Mouse (Mus musculus) thymus, postnatal 10 days (tissue): ENCODE data around the gene Rtp3.

Experiments used
- DNase-seq, 2 experiments: peaks; one replicate each; pipeline ENCODE4 v3.0.0; 2021; ENCODE audit warnings: low spot score in 2 of 2

Rtp3 gene

DNA sequence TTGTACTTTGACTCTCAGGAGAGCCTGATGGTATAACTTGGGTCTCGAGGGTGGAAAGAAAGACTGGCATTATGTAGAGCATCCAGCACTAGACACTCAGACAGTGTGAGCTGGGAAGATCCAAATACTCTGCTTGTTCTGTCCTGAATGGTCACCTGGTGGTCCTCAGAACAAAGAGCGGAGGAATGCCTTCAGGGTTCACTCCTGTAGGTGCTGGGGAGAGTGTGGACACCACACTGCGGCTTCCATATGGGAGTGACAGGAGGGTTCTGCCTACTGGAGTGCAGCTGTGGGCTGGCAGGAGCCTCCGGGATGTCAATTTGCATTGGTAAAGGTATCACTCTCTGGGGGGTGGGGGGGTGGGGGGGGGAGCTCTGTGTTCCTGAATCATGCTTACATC is 8.0 kb downstream of the Rtp3 start:
- DNase-seq, result no peak

DNA sequence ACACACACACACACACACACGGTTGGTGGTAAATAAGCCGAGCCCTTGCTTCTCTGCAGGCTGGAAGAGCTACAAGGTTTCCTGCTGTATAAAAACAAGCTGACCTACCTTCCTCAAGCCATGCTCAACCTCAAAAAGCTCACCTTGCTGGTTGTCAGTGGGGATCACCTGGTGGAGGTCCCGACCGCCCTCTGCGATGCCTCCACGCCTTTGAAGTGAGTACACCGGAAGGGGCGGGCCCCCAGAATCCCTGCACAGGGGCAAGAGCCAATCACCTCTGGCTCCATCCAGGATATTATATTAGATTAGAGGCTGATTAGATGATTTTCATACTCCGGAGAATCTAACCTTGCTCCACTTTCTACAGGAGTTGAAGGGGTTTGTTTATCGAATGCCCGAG is 11.0 kb downstream of the Rtp3 start:
- DNase-seq, result no peak

DNA sequence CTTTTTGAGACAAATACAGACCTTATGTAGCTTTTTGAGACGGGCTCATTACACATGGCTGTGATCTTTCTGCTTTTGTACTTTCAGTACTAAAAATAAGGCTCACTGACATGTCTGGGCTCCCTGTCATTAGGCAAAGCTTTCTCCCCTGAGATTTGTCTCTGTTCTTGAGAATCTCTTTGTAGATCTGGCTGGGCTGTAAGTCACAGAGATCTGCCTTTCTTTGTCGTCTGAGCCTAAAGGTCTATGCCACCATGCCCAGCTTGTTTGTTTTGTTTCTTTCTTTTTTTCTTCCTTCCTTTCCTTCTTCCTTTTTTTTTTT is 24.5 kb downstream of the Rtp3 start:
- DNase-seq, result no peak

DNA sequence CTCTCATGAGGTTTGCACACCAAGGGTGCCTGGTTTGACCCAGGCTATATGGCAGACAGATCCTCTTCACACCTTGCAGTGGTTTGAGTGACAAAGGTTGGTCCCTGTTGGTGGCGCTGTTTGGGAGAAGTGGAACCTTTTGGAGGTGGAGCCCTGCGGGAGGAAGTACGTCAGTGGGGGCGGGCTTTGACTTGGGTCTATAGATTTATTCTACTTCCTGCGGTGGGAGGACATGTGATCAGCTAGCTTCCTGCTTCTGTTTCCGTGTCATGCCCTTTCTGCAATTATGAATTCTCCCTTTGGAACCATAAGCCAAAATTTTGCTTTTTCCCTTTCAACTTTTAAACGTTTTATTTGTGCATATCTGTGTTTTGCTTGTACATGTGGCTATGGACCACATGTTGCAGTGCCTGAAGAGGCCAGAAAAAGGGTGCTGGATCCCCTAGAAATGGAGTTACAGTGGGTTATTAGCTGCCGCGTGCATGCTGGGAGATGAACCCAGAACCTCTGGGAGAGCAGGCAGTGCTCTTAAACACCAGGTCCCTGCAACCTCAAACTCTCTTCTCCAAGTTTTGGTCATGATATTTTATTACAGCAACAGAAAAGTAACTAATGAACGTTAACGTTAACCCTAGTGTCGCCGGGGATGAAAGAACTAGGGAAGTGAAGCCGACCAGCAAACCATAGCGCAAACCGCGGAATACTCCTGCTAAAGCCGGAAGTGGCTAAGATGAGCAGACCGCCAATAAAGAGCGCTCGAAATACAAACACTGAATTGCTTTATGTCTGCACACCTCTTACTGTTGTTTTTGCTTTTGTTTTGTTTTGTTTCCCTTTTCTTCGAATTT is 25.1 kb downstream of the Rtp3 start:
- peak in 1 of 2 experiments; percentile 44 for DNase-seq

DNA sequence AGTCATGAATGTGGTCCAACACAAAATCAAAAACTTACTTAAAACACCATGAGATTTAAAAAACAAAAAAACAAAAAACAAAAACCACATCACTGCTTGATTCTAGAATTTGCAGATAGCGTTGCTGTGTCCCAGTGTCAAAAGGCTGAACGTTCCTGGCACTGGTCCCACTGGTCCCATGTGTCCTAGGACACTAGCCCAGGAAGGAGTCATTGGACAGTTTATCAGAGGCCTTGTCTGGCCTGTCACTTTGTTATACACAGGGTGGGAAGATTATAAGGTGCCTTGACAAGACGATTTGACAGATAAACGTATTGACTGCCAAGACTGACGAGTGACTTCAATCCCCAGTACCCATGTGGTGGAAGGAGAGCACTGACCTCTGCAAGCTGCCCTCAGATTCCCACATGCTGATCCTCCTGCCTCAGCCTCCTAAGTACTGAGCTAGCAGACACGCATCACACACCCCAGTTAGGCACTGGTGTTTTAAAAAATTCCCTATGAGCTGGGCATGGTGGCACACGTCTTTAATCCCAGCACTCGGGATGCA is 26.7 kb downstream of the Rtp3 start:
- DNase-seq, result no peak

DNA sequence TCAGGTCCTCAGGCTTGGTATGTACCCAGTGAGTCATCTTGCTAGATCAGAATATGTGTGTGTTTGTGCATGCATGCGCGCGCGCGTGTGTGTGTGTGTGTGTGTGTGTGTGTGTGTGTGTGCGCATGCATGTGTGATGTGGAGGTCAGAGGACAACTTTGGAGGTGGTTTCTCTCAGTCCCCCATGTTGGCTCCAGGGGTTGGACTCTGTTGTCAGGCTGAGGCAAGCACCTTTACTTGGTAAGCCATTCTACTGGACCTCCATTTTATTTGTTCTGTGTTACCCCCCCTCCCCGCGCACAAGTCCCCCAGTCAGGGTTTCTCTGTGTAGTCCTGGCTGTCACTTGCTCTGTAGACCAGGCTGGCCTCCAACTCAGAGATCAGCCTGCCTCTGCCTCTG is 29.0 kb downstream of the Rtp3 start:
- no peak for DNase-seq

DNA sequence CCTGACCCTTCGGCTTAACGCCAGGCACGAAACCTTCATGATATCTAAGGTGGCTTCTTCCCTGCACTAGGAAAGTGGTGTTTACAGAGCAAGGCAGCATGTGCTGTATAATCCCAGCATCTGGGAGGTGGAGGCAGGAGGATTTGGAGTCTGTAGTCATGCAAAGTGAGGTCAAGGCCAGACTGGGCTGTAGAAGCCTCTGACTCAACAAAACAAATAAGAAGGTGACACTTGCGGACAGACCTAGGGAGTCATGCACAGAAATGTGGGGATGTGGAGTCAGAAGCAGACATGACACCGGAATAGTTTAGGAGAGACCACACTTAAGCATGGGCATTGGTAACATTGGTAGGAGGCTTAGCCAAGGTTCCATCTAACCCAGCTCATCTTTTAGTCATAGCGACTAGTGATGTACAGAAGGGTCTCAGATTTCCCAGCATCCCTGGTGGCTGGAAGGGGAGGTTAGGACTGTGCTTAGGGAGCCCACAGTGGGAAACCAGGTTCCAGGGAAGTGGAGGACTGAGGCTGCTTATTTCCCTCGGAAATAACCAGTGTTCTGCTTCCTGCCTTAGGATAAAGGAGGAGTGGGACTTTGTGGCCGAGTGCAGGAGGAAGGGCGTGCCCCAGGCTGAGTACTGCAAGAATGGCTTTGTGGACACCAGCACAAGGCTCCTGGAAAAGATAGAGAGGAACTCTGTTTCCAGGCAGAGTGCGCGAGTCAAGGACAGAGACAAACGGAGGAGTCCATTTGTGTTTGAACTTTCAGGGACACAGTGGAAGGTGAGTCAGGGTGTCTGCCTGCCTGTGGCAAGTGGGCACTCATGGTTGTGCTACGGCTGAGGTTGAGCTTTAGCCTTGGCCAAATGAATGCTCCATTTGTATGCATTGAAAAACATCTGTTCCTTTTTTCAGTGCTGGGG is 29.9 kb downstream of the Rtp3 start:
- no peak for DNase-seq

DNA sequence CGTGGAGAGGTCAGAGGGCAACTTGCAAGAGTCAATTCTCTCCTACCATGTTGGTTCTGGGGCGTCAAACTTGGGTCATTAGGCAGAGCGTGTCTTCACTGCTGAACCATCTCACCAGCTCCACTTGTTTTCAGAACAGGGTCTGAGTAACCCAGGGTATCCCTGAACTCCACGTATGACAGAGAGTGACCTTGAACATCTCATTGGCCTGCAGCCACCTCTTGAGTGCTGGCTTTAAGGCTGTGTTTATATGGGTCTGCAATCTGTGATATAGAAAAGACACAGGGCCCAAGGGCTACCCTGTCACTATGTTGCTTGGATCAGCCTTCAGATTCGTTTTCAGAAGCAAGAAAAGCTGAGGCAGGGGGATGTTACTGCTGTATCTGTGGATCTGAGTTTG is 30.7 kb downstream of the Rtp3 start:
- DNase-seq, result no peak

DNA sequence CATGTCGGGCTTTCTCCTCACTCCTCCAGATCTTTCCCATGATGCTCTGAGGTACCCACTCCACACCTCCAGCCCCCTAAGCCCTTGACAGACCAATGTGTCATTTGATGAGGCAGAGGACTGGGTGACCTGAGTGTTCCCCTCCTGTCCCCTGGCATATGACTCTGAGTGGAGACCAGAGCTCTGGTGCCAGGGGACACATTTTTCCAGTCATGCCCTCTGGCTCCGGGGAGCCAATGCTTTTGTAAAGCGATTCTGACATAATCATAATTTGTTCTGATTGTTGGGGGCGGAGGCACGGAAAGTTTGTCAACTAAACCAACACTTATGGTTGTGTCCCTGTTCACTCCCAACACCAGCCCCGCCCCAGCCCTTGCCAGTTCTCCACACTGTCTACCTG is 34.4 kb downstream of the Rtp3 start:
- no peak for DNase-seq

DNA sequence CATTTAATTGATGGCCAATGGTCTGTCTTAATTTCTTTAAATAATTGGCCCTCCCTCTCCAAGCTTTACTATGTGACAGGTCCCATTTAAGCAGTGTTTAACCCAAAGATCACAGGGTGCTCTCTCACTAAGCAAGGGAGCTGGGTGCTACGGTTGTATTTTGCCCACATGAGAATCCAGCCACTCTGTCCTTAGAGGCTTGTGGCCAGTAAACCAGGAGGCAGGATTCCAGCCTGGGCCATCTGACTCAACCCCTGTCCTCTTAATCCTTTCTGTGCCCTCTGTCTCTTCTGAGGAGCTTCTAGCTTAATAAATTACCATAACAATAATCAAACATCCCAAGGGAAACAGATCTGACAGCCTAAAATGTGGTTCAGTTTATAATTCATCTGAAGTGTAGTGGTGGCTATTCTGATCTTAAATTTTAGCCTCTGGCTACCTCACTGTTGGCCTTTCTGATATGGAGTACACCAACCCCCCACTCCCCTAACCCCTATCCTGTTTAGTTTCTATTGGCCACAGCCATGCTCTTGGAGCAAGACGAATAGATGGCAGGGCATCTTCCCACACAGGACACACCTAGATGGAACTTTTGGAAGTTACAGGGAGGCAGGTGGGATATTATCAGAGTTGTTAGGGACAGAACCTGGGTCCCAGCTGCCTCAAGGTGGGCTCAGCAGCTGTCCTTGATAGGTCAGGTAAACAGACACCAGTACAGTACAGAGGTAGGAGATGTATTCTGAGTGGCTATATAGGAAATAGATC is 35.5 kb downstream of the Rtp3 start:
- DNase-seq, result no peak

DNA sequence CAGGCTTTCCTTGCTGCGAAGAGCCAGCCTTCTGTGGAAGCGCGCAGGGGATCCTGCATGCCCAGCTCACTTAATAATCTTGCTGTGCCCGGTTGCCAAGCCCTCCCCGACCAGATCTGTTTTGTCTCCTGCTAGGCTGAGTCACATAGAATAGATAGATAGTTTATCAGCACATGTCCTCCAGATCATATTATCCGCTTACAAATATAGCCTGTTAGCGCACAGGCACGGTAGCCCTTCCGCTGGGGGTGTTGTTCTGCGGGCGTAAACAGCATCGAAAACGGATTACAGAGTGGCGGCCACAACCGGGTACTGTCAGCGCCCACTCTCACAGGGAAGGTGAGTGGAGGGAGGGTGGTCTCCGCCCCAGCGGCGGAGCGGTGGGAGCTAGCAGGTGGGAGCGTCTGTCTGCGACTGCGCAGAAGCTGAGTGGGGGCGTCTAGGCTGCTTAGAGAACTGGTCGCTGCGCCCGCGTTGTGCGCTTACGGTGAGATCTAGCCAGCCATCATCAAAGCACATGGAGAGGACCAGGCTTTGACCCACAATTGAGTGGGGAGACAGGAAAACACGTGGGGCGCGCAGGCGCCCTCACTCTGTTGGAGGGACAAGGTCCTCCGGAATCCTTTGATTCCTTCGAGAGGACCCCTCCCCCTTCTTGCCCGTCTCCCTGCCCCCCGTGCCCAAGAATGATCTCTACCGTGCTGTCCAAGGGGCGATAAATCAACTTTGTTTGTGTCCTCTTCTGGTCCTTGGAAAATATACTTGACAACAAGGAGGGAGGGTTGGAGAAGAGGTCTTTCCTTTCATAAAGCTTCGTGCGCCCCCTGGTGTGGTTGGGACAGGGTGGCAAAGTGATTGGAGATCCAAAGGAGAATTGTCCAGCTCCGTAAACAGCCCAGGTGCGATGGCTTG is 36.6 kb downstream of the Rtp3 start:
- DNase-seq, result peak; percentile 39 to 70

DNA sequence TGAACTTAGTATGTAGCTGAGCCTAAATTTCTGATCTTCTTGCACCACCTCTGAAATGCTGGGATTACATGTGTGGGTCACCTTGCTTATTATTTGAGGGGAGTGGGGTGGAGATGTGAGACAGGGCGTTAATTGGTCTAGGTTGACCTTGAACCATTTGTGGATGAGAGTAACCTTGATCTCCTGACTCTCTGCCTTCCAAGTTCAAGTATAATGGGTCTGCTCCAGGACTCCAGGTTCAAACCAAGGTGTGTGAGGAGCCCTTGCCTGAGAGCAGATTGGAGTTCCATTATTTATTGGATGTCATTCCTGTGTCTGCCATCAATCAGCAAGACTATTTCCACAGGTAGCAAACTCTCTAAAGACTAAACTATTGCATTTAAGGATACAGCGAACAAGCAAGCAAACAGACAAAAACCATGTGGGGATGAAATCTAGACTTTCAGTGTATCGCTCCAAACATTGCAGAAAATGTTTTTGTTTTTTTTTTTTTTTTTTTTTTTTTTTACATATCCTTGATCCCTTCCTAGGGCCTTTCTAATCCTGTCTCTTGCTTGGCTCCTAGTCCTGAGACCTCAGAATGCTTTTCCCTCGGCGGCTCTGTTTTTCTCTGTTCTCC is 37.3 kb downstream of the Rtp3 start:
- no peak for DNase-seq

DNA sequence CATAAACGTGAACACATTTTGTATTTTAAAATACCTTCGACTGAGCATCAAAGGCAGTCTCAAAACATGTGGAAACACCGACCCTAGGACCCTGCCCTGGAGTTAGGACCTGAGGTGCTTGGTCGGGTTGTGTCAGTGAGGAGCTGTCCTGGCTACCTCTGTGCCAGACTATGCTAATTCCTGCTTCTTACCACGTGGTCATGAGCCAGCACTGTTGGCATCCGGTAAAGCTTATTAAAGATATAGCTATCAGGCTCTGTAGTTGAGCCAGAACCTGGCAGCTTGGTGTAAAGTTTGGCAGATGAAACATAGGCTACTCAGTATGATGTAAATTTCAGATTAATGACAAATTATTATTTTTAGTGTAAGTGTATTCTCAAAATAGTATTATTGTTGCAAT is 38.0 kb downstream of the Rtp3 start:
- DNase-seq, result no peak

DNA sequence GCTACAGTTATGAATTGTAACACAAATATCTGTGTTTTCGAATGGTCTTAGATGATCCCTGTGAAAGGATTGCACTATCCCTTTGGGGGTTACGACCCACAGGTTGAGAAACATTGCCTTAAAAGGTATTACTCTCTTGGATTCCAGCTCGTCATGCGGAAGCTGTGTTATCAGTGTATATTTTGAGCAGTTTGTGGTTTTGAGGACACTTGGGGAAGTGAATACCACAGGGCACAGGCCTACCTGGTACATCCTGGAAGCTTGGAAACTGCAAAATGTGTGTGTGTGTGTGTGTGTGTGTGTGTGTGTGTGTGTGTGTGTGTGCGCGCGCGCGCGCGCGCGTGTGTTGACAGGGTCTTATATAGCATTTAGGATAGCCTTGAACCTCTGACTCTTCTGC is 38.5 kb downstream of the Rtp3 start:
- no peak for DNase-seq

DNA sequence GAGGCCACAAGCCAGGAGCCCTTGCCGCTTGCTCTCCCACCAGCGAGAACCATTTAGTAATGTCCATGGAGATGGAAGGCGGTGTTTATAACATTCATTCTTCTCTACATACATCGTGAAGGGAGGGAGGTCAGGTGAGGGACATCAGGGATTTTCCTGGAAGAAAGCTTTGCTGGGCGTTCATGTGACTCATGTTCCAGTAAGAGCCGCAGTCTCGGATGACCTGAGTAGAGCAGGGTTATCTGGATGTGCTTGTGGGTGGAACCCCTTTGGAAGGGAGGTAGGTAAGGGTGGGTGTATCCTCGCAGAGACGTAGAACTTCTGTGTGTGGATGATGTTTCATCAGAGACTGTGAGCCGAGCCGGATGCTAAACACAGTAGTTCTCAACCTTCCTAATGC is 39.0 kb downstream of the Rtp3 start, which contains the start of gene Lrrc2:
Gene Lrrc2 (plus strand): TSS at position 149 of the 400 bp plus-strand sequence.
- no peak for DNase-seq

DNA sequence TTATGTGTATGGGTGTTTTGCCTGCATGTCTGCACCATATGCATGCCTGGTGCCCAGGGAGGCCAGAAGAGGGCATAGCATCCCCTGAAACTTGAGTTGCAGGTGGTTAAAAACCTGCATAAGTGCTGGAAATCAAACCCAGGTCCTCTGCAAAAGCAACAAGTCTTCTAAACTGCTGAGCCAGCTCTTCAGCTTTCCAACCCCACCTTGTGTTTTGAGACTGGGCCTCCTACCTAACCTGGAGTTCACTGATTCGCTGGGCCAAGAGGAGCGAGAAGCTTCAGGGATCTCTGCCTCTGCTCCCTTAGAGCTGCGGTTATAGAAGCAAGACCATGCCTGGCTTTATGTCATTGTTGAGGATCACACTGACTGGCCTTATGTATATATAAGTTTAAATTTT is 40.3 kb downstream of the Rtp3 start:
- no peak for DNase-seq

DNA sequence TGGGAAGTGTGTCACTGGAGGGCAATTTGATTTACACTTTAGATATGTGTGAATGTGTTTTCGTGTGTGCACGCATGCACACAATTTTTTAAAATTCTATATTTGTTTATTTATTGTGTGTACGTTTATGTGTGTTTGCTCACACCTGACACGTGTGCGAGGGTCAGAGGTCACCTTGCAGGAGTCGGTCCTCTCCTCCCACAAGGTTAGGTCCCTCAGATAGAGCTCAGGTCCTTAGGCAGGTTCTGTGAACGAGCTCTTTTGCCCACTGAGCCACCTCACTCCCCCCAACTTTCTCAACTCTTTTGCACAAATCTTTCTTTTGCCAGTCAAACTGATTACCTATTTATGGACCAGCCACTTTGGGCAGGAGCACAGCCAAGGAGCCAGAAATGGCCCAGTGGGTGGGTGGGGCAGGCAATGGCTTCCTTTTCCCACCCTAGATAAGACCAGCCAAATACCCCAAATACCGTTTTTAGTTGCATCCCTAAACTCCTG is 41.5 kb downstream of the Rtp3 start:
- no peak for DNase-seq

DNA sequence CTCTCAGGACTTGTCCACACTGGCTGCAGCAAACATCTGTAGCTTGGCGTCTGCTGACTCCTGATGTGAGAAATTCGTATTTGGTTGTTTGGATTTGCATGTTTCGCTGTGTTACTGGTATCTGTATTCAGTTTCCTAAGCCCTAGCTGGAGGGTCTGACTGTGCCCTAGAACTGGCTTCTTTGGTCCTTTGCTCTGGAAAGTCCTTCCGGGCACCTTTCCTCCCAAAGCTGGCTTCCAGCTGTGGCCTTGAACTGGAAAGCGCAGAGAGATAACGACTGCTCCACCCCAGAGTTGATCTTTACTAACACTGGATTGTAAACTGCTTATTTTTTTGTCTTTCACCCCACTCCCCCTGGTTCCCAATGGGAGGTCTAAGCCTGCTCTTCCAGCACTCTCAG is 42.5 kb downstream of the Rtp3 start:
- DNase-seq, result no peak

DNA sequence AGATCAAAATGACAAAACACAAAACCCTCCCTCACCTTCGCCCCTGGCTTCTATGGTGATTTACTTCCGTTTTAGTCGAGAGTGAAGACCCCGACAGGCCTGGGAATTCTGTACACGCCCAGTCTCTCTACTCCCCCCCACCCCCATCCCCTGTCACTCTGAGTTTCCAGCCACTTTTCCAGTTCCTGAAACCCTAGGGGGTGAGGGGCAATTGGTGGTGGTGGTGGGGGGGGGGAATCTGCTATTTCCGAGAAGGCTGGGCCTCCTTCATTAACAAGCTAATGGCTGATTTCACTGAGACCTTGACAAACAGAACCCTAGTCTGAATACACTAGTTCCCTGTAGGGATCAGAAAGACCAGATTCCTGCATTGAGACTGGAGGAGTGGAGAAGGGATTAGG is 43.1 kb downstream of the Rtp3 start:
- no peak for DNase-seq

DNA sequence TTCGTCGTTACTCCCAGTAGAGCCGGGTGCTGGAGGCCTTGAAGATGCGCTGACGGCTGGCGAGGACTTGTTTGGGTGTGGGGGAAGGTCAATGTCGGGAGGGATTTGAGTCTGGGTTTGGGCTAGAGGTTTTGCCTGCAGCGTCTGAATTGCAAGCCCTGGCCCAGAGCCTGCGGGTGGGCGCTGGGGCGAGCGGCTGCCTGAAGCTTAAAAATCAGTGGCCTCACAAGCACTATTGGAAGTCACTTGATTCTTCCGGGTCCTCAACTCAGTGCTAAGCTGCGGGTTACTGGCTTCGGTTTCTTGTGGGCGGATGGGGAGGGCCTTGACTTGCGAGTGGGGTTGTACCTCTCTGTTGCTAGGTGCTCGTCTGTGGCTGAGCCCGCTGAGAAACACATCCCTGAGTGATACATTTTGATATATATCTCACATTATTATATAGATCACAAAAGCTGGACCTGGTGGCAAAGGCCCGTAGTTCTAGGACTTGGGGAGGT is 43.8 kb downstream of the Rtp3 start:
- peak; percentile 38 for DNase-seq
